Comparison of ENCODE assay signal across 10 mouse cellular contexts in genomic region chr6:55435266-55436159, GRCm38 (mm10). TPM values are rescaled to one million over a fixed set of nuclear protein-coding genes. Genes with fewer than 3 reads are reported as not detected.
DNase-seq lines count a peak whose midpoint lies in the region; ATAC-seq lines count a peak whose summit lies in the region.
"Had no signal": no experiment of that assay in that cellular context is flagged by ENCODE, and none has a peak within 500 bp of the region (broad histone marks: within the 10 kb centered on the region; RNA-seq: fewer than 3 reads in every experiment).

No protein-coding gene starts in this region.

- no peak overlapping the region for H3K9ac ChIP-seq in hindbrain, embryonic 14.5 days
- no peak overlapping the region for H3K9ac ChIP-seq in midbrain, embryonic 16.5 days (ENCODE audit: low read depth, low read length)

- H3K4me2 ChIP-seq in hindbrain, embryonic 14.5 days (replicated peaks): no peak overlapping the region
- H3K4me2 ChIP-seq in midbrain, embryonic 16.5 days (ENCODE audit: low read length): no peak overlapping the region

- H3K27ac ChIP-seq in hindbrain, embryonic 14.5 days: peak overlapping the region; percentile 80
- H3K27ac ChIP-seq in midbrain, embryonic 16.5 days (ENCODE audit: low read length): peak overlapping the region; percentile 51

- no peaks in the 10 kb centered on the region for H3K36me3 ChIP-seq in hindbrain, embryonic 14.5 days (replicated peaks; ENCODE audit: control insufficient read depth, insufficient read depth)
- no peaks in the 10 kb centered on the region for H3K36me3 ChIP-seq in midbrain, embryonic 16.5 days (ENCODE audit: control insufficient read depth, insufficient read depth, low read length)

- H3K27me3 ChIP-seq in hindbrain, embryonic 14.5 days (ENCODE audit: control insufficient read depth, insufficient read depth, low read length): no peaks in the 10 kb centered on the region
- H3K27me3 ChIP-seq in midbrain, embryonic 16.5 days (ENCODE audit: control insufficient read depth, insufficient read depth, low read depth, low read length): no peaks in the 10 kb centered on the region

- no peak overlapping the region for H3K4me3 ChIP-seq in hindbrain, embryonic 14.5 days (replicated peaks; ENCODE audit: low read length)
- H3K4me3 ChIP-seq in midbrain, embryonic 16.5 days (ENCODE audit: low read depth, low read length): no peak overlapping the region

- H3K9me3 ChIP-seq in hindbrain, embryonic 14.5 days (ENCODE audit: control insufficient read depth, low read length): no peaks in the 10 kb centered on the region
- no peaks in the 10 kb centered on the region for H3K9me3 ChIP-seq in midbrain, embryonic 16.5 days (replicated peaks; ENCODE audit: control insufficient read depth, low read length, poor library complexity, severe bottlenecking)

- peak; percentile 26 for DNase-seq in embryo, embryonic 10.5 days (ENCODE audit: low spot score)
- DNase-seq in embryo, embryonic 9.5 days (ENCODE audit: extremely low spot score): no peak
- DNase-seq in cerebellum, adult 9-11 months: peak; percentile 74
- DNase-seq in hindbrain, embryonic 14.5 days (ENCODE audit: low spot score): peak; percentile 68
- no peak for DNase-seq in urinary bladder, postnatal 14 days (ENCODE audit: low spot score)
- DNase-seq in spleen, postnatal 10 days (ENCODE audit: low spot score in 2 of 2): no peak
- DNase-seq: heart, adult 18-20 months; lung, postnatal 4 days had no signal

- ATAC-seq in hindbrain, embryonic 14.5 days (ENCODE audit: low FRiP score): peak; percentile 82
- ATAC-seq in midbrain, embryonic 16.5 days: peak; percentile 82
- no peak for ATAC-seq in megakaryocyte, adult 5-6 weeks (ENCODE audit: poor library complexity, severe bottlenecking)

- peaks cover 25% of the 10 kb centered on the region for H3K4me1 ChIP-seq in hindbrain, embryonic 14.5 days (replicated peaks; ENCODE audit: control insufficient read depth, insufficient read depth, low read length)
- peaks cover 21% of the 10 kb centered on the region for H3K4me1 ChIP-seq in midbrain, embryonic 16.5 days (ENCODE audit: control insufficient read depth, insufficient read depth, low read length)

- WGBS in hindbrain, embryonic 14.5 days: 23% methylated on average over 8 of the region's 8 CpGs
- WGBS in midbrain, embryonic 16.5 days: 33% methylated on average over 8 of the region's 8 CpGs

RNA-seq across cellular contexts. Expression of gene Adcyap1r1, which starts 16.3 kb away (rescaled TPM):
- 73.4 and 75.1 TPM in 2 replicates for polyA plus RNA-seq in hindbrain, embryonic 14.5 days (2014; fragmentation: Nextera tagmentation; extraction: Ambion mirVana)
- 46.9 and 60.8 TPM in 2 replicates for polyA plus RNA-seq in midbrain, embryonic 16.5 days (2015; fragmentation: Nextera tagmentation; extraction: Ambion mirVana)
- 0.25 TPM in 1 of 2 replicates, not detected in the other for total RNA-seq in megakaryocyte, adult 5-6 weeks (2015)
- total RNA-seq in megakaryocyte, adult 5-6 weeks (2017): 0.15 and 0.24 TPM in 2 replicates

RNA-seq across cellular contexts. Expression of gene Ghrhr, which starts 59.4 kb away (rescaled TPM):
- polyA plus RNA-seq in hindbrain, embryonic 14.5 days (2014; fragmentation: Nextera tagmentation; extraction: Ambion mirVana): not detected in 2 replicates
- polyA plus RNA-seq in midbrain, embryonic 16.5 days (2015; fragmentation: Nextera tagmentation; extraction: Ambion mirVana): not detected in 2 replicates
- not detected in 2 replicates for total RNA-seq in megakaryocyte, adult 5-6 weeks (2015)
- not detected in 2 replicates for total RNA-seq in megakaryocyte, adult 5-6 weeks (2017)
- total RNA-seq: heart, adult 18-20 months had no signal

Comparison
In these comparisons a context has a peak if more than half of its experiments do, and no peak if none do; other contexts are left out.
1. DNase-seq: peak in embryo, embryonic 10.5 days (single experiment), cerebellum, adult 9-11 months (single experiment) and hindbrain, embryonic 14.5 days (single experiment); none in embryo, embryonic 9.5 days (single experiment), urinary bladder, postnatal 14 days (single experiment) and spleen, postnatal 10 days (0 of 2).